Mouse (Mus musculus): ENCODE measurements around the gene Rhbdf2. TPM values are rescaled to one million over a fixed set of nuclear protein-coding genes. Genes with fewer than 3 reads are reported as not detected.

The Rhbdf2 gene
- total RNA-seq, 1 experiment, result 29.3 TPM

DNA sequence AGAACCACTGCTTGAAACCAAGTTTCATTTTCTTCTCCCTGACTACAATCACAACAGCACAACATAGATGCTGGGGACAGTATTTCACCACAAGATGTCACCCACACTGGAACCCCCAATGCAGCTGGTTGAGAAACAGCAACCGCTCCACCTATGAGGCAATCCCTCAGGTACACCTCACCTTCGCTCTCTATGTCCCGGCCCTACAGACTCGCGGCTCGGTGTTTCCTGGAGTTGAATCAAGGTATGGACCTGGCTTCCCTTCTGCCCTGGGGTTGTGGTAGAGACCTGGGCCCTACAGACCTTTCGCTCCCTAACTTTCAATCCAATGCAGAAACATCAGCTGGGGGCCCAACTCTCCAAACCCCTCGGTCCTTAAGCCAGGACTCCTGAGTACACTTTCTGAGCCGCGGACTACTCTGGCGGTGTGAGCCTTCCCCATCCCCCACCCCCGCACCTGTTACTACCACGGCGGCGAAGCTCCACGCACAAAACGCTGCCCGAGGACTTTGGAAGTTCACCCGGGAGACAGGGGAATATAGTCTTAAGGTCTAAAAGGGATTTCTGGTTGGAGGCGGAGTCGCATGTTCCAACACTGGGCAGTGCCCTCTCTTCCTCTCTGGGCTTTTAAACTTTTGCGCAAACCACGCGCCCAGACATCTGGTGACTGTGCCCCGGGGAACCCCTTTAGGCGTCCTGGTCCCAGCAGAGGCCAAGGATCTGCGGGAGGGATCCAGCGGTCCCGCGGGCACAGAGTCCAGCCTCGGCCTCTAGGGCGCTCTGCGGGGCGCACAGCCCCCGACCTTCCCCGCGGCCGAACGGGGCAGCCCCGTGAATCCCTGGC lies 3.3 kb downstream of the Rhbdf2 start:
- in situ Hi-C loops (cut with MboI; ENCODE audit: low sequenced_read_pairs in 2 of 2, unreplicated experiment in 2 of 2), result no loop called here
- no peaks in the 10 kb centered on the region for H3K9me3 ChIP-seq (ENCODE audit: control insufficient read depth, insufficient read depth, low read depth, low read length)
- no peak for TF ChIP-seq ZNF384 (IDR thresholded peaks at IDR 0.05; ENCODE audit: low read depth, low read length)
- no peak for TF ChIP-seq ZC3H11A (IDR thresholded peaks at IDR 0.05; ENCODE audit: borderline replicate concordance, low read depth, low read length)
- no peak for TF ChIP-seq CHD2 (IDR thresholded peaks at IDR 0.05; ENCODE audit: low read depth, low read length)
- TF ChIP-seq HCFC1 (IDR thresholded peaks at IDR 0.05; ENCODE audit: borderline replicate concordance, insufficient read depth, low read length), result no peak
- no peak for TF ChIP-seq MAFK (IDR thresholded peaks at IDR 0.05; ENCODE audit: insufficient read depth, low read depth, low read length)
- peak overlapping the region; percentile 85 for H3K9ac ChIP-seq (ENCODE audit: insufficient read depth, low read depth, low read length, poor library complexity, severe bottlenecking)
- no peaks in the 10 kb centered on the region for H3K36me3 ChIP-seq (ENCODE audit: control insufficient read depth, insufficient read depth, low read length, poor library complexity, severe bottlenecking)
- no peak for DNase-seq (ENCODE audit: low read depth, low spot score)
- H3K4me1 ChIP-seq (ENCODE audit: control insufficient read depth in 2 of 2, insufficient read depth in 2 of 2, low read length in 2 of 2, poor library complexity in 1 of 2), result peaks cover 7 to 41% of the 10 kb centered on the region in 2 experiments; a peak in 3 of 4 replicates
- peak overlapping the region; percentile 80 to 92 for H3K4me3 ChIP-seq (ENCODE audit: insufficient read depth in 1 of 2, low read depth in 1 of 2, low read length in 2 of 2, poor library complexity in 1 of 2, severe bottlenecking in 1 of 2)
- H3K27ac ChIP-seq (ENCODE audit: insufficient read depth, low read depth, low read length, poor library complexity, severe bottlenecking), result no peak overlapping the region

DNA sequence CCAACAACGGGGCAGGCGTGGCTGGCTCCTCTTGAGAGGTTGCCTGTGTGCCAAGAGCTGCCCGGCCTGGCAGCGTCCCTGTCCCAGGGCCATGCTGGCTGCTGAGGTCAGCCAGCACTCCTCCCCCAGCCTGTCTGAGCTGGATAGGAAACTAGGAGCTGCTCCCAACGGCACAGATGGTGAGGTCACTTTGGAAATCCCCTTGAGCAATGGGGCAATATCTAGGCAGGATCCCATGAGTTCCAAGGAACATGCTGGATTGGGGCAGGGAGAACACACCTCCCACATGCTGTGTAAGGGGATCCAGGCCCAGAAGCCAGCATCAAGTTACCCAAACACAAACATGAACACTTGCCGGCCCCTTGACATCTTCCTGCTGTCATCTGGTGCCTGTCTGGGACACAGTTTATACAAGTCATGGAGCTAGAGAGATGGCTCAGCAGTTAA lies 5.5 kb downstream of the Rhbdf2 start:
- in situ Hi-C loops (cut with MboI; ENCODE audit: low sequenced_read_pairs in 2 of 2, unreplicated experiment in 2 of 2), result no loop called here
- Histone ChIP-seq H3K4me1 (ENCODE audit: control insufficient read depth in 2 of 2, insufficient read depth in 2 of 2, low read length in 2 of 2, poor library complexity in 1 of 2) (peaks cover 10 to 50% of the 10 kb centered on the region in 2 experiments; a peak in 3 of 4 replicates), H3K9ac (ENCODE audit: insufficient read depth, low read depth, low read length, poor library complexity, severe bottlenecking) (no peak overlapping the region), H3K27ac (ENCODE audit: insufficient read depth, low read depth, low read length, poor library complexity, severe bottlenecking) (no peak overlapping the region), H3K9me3 (ENCODE audit: control insufficient read depth, insufficient read depth, low read depth, low read length) (no peaks in the 10 kb centered on the region), H3K4me3 (ENCODE audit: insufficient read depth in 1 of 2, low read depth in 1 of 2, low read length in 2 of 2, poor library complexity in 1 of 2, severe bottlenecking in 1 of 2) (no peak overlapping the region), H3K36me3 (ENCODE audit: control insufficient read depth, insufficient read depth, low read length, poor library complexity, severe bottlenecking) (no peaks in the 10 kb centered on the region)
- DNase-seq (ENCODE audit: low read depth, low spot score), result no peak
- TF ChIP-seq ZNF384 (IDR thresholded peaks at IDR 0.05; ENCODE audit: low read depth, low read length) (no peak), CHD2 (IDR thresholded peaks at IDR 0.05; ENCODE audit: low read depth, low read length) (no peak), MAFK (IDR thresholded peaks at IDR 0.05; ENCODE audit: insufficient read depth, low read depth, low read length) (no peak), HCFC1 (IDR thresholded peaks at IDR 0.05; ENCODE audit: borderline replicate concordance, insufficient read depth, low read length) (no peak), ZC3H11A (IDR thresholded peaks at IDR 0.05; ENCODE audit: borderline replicate concordance, low read depth, low read length) (no peak)

DNA sequence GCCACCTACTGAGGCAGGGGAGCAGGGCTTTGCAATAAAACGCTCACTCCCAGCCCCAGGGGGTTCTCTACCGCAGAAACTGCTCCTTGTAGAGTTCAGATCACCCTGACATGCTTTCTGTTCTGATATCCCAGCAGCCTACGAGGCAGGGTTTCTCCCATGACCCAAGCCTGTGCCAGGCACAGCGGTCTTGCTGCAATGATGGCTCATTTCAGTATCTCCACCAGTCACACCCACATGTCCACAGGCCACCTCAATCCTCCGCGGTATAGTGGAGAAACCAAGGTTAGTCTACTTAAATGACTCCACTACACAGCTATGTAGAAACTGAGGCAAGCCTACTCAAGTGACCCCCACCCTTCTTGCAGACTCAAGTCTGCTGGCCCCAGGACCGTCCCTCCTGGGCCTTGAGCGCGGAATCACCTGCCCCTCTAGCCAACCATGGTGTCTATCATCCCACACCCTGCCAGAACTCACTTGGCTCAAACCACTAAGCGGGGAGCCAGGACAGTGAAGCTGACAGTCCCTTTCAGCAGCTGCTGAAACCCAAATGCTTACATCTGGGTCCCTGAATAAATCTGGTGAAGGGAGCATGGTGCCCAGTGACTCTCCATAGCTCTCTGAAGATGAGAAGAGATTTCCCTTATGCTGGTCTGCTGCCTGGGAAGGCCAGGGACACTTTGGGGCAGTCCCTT lies 6.1 kb downstream of the Rhbdf2 start:
- no peak for TF ChIP-seq ZNF384 (IDR thresholded peaks at IDR 0.05; ENCODE audit: low read depth, low read length)
- TF ChIP-seq ZC3H11A (IDR thresholded peaks at IDR 0.05; ENCODE audit: borderline replicate concordance, low read depth, low read length), result no peak
- no peak for TF ChIP-seq MAFK (IDR thresholded peaks at IDR 0.05; ENCODE audit: insufficient read depth, low read depth, low read length)
- TF ChIP-seq HCFC1 (IDR thresholded peaks at IDR 0.05; ENCODE audit: borderline replicate concordance, insufficient read depth, low read length), result no peak
- TF ChIP-seq CHD2 (IDR thresholded peaks at IDR 0.05; ENCODE audit: low read depth, low read length), result no peak
- Histone ChIP-seq H3K27ac (ENCODE audit: insufficient read depth, low read depth, low read length, poor library complexity, severe bottlenecking) (no peak overlapping the region), H3K4me1 (ENCODE audit: control insufficient read depth in 2 of 2, insufficient read depth in 2 of 2, low read length in 2 of 2, poor library complexity in 1 of 2) (peaks cover 10 to 53% of the 10 kb centered on the region in 2 experiments; a peak in 3 of 4 replicates), H3K36me3 (ENCODE audit: control insufficient read depth, insufficient read depth, low read length, poor library complexity, severe bottlenecking) (no peaks in the 10 kb centered on the region), H3K9ac (ENCODE audit: insufficient read depth, low read depth, low read length, poor library complexity, severe bottlenecking) (no peak overlapping the region), H3K4me3 (ENCODE audit: insufficient read depth in 1 of 2, low read depth in 1 of 2, low read length in 2 of 2, poor library complexity in 1 of 2, severe bottlenecking in 1 of 2) (no peak overlapping the region), H3K9me3 (ENCODE audit: control insufficient read depth, insufficient read depth, low read depth, low read length) (no peaks in the 10 kb centered on the region)
- DNase-seq (ENCODE audit: low read depth, low spot score), result no peak
- in situ Hi-C loops (cut with MboI; ENCODE audit: low sequenced_read_pairs in 2 of 2, unreplicated experiment in 2 of 2), result no loop called here

DNA sequence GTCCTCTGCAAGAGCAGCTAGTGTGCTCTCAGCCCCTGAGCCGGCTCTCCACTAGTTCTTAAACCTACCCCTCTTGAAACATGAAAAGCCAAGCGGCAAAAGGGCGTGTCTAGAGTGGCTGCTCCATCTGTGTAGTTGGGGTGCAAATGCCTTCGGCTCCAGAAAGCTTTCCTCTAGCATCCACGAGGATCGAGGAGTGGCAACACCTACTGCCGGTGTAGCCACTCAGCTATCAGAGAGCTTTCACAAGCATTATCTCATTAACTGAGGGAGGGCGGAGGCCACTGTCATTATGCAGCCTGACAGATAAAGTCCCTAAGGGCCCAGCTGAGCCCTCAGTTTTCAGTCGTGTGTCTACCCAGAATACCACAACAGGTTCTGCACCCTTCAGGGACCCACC lies 6.7 kb downstream of the Rhbdf2 start:
- H3K4me3 ChIP-seq (ENCODE audit: insufficient read depth in 1 of 2, low read depth in 1 of 2, low read length in 2 of 2, poor library complexity in 1 of 2, severe bottlenecking in 1 of 2), result no peak overlapping the region
- no peaks in the 10 kb centered on the region for H3K9me3 ChIP-seq (ENCODE audit: control insufficient read depth, insufficient read depth, low read depth, low read length)
- no peak for TF ChIP-seq ZNF384 (IDR thresholded peaks at IDR 0.05; ENCODE audit: low read depth, low read length)
- no peak for TF ChIP-seq ZC3H11A (IDR thresholded peaks at IDR 0.05; ENCODE audit: borderline replicate concordance, low read depth, low read length)
- no peak for TF ChIP-seq MAFK (IDR thresholded peaks at IDR 0.05; ENCODE audit: insufficient read depth, low read depth, low read length)
- no peak for TF ChIP-seq HCFC1 (IDR thresholded peaks at IDR 0.05; ENCODE audit: borderline replicate concordance, insufficient read depth, low read length)
- TF ChIP-seq CHD2 (IDR thresholded peaks at IDR 0.05; ENCODE audit: low read depth, low read length), result no peak
- H3K36me3 ChIP-seq (ENCODE audit: control insufficient read depth, insufficient read depth, low read length, poor library complexity, severe bottlenecking), result no peaks in the 10 kb centered on the region
- peaks cover 10 to 53% of the 10 kb centered on the region in 2 experiments; a peak in 3 of 4 replicates for H3K4me1 ChIP-seq (ENCODE audit: control insufficient read depth in 2 of 2, insufficient read depth in 2 of 2, low read length in 2 of 2, poor library complexity in 1 of 2)
- H3K9ac ChIP-seq (ENCODE audit: insufficient read depth, low read depth, low read length, poor library complexity, severe bottlenecking), result no peak overlapping the region
- in situ Hi-C loops (cut with MboI; ENCODE audit: low sequenced_read_pairs in 2 of 2, unreplicated experiment in 2 of 2), result no loop called here
- H3K27ac ChIP-seq (ENCODE audit: insufficient read depth, low read depth, low read length, poor library complexity, severe bottlenecking), result no peak overlapping the region
- DNase-seq (ENCODE audit: low read depth, low spot score), result no peak

Measured in ES-E14 (cell line).